Mouse (Mus musculus) layer of hippocampus, adult 18-20 months (tissue): ENCODE measurements around the gene Tagln. TPM values are rescaled to one million over a fixed set of nuclear protein-coding genes. Genes with fewer than 3 reads are reported as not detected.

Experiments
- DNase-seq, 2 experiments: peaks; one replicate each; pipeline ENCODE4 v3.0.0; 2022; ENCODE audit warnings: low spot score in 2 of 2
- long read RNA-seq: library from polyadenylated mRNA; stranded (forward); transcript quantifications from one replicate; pipeline ENCODE4 v2.0.0, GENCODE M21; 2021
- total RNA-seq, 2 experiments: library from RNA; stranded (reverse); gene quantifications; 2 replicates each; pipeline ENCODE4 v1.2.3; 2021

Tagln gene
- 1 to 10 TPM; 3.4 to 8.3 TPM for total RNA-seq
- long read RNA-seq, partial matches to known transcripts: 0 of 2 reads
- long read RNA-seq, other reads (novel, unspliced or antisense): 0 of 2 reads

DNA sequence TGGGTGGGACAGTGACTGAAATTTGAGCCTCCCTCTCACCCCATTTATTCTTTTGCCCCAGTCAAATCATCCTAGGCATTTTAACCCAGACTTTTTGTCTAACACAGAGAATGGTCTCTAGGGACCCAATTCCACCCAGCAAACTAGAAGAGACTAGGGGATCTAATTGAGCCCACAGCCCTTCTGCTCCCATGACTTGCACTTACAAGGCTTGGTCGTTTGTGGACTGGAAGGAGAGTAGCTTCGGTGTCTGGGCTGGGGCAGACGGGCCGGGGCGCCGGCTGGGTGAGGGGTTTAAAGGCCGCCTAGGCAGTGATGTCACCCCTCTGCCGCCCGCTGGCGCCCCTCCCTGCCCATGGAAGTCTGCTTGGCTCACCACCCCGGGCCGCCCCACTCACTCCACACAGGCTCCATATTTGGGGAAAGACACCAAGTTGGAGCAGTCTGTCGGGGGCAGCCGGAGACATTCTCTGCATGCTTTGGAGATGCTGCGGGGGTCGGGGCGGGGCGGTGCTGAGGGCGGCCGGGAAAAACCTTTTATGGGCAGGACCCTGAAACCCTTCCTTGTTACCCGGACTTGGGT lies at the start of gene Tagln:
TSS of gene Tagln (minus strand) at position 431 of the 583 bp plus-strand sequence.
- no peak for DNase-seq

DNA sequence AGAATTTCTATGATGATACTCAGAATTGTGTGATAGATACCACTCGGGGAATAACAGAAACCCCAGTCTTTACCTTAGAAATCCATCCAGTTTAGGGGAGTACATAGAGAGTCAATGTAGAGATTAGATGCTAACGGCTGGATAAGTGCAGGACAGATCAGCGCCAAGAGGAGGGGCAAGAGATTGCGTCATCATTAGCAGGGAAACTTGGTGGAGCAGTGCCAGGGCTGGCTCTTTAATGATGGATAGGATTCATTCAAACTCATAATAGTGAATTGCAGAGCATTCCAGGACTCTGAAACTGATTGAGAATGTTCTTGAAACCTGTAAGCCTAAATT lies 49.3 kb upstream of the Tagln start:
- DNase-seq: peak; percentile 28 to 79

DNA sequence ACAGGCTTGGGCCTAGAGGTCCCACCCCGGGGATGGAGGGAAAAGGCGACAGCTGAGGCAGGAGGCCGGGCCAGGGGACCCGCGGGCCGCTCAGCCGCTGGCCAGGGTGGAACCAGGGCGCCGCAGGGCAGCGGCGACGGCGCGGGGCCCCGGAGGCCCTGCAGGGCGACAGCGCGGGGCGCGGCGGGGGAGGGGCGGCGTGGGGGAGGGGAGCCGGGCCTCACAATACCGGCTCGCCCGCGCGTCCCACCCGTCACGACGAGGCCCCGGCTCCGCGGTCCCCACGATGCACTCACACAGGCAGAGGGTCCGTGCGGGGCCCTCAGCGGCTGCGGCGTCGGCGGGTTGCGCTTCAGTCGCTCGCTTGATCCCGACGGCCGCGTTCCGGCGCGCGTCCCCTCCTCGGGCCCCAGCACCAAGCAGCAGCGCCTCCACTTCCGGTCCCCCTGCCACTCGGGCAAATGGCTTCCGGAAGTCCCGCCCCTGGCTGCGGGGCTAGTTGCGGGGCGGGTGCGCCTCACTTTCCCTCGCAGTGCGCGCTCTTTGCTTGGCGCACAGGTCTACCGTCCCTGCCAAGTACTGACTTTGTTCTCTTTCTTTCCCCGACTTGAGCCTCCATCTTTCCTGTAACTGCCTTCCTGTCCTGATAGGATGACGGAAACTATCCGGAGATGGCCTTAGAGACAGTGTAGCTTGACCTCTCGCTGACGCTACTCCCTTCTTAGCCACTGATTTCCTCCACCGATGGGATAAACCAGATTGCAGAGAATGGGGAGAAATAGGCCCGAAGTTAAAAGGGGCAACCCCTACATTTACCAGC lies 48.8 kb upstream of the Tagln start:
- peak; percentile 90 for DNase-seq

DNA sequence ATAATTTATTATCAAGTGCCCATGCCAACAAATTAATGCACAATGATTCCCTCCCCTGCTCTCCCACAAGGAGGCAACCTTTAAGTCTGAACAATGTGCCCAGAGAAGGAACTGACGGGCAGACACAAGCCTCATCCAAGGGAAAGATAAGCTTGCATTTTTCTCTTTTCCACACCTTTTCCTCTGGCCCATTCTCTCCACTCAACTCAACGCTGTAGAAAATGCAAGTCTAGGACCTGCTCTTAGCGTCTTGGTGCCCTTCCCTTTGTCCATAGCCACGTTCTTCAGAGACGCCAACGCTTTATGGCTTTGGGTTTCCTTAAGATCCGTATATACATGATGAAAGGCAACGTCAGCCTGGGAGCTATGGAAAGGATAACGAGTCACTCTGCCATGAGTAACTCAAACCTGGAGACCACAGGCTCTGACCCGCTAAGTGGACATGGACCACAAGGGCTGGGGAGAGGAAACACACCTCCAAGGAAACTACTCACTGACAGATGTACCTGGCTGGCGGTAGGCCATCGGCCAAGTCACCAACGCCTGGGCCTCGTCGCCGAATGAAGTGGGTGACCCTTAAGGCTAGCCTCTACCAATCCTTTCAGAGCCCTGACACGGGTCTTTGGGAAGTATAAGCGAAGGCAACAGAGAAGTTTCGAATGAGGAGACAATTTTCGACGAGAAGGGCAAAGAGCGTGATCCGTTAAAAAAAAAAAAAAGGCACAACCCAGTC lies 48.0 kb upstream of the Tagln start:
- DNase-seq: no peak

DNA sequence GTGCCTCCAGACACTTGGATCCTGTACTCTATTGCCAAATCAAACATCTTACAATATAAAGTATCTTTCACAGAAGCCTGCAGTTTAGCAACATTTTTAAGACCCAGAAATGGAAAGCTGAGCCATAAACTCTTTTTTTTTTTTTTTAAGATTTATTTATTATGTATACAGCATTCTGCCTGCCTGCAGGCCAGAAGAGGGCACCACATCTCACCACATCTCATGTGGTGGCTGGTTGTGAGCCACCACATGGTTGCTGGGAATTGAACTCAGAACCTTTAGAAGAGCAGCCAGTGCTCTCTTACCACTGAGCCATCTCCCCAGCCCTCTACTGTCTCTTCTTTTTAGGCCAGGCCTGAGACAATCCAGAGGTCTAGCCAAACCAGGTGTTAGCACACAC lies 45.5 kb upstream of the Tagln start:
- DNase-seq: no peak

DNA sequence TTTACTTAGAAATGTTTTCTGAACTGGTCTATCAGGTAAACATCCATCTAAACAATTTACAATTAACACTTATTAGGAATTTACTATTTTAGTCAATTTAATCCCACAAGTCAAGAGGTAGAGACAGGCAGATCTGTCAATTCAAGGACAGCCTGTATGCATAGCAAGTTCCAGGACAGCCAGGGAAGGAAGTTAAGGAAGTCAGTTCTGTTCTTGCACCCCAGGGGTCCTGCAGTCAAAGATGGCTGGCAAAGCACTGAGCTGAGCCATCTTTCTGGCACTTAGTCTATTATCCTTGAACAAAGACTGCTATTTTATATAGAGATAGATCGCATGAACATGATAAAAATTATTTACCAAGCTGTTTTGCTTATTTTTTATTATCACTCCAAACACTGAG lies 44.8 kb upstream of the Tagln start:
- DNase-seq: no peak

DNA sequence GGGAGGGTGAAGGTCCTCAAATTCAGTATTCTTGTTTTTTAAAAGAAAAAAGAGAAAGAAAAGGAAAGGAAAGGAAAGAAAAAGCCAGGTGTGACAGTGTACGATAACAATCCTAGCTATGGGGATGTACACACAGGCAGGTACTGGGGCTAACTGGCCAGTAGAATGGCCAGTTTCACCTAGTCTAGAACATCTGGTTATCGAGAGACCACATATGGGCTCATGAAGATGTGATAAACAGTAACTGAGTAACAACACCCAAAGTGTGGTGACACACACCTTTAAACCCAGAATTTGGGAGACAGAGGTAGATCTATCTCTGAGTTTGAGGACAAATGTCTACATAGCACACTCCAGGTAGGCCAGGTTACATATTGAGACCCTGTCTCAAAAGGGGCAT lies 43.9 kb upstream of the Tagln start:
- DNase-seq: no peak

DNA sequence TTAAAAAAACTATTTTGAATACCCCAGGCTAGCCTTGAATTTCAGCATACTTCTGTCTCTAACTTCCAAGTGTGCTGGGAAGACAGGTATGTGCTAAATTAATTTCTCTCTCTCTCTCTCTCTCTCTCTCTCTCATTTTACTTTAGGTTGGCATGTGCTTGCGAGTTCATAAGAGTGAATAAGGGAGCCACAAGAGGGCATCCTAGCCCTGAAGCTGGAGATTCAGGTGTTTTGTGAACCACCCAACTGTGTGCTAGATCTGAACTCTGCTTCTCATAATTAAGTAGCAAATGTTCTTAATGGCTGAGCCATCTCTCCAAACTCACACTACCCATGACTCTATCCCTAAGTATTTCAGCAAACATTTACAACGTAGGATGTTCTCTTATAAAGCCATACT lies 41.0 kb upstream of the Tagln start:
- no peak for DNase-seq

DNA sequence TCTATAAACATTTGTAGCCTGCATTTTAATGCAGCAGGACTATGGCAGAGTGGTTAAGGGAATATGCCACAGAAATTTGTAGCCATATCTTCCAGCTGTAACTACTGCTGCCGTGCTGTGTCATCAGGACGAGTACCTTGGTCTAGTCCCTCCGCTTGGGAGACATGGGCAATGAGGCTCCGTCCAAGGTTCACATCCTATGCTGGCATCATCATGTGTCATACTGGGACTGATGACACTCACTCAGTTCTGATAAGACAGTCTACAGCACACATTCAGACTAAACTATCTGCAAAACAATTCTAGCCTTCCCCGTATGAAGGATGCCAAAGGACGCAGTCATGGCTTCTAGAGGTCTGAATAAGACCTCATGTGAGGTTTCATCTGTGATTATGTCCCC lies 27.7 kb upstream of the Tagln start:
- no peak for DNase-seq

DNA sequence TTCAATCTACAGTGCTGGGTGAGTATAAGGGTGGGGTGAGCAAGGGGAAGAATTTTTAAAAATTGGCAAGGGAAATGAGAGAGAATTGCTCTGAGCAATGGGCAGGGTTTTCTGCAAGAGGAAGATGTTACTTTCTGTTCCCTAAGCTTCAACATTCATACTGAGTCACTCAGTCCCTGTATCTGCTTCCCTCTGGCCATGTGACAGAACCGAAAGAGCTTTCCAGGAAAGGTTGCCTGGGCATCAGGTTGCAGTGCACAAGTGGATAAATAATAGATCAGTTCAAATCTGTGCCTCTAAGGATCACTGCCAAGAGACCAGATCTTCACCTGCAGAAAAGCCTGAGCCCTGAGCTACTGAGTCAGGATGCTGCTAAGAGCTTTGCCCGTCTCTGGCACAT lies 26.0 kb upstream of the Tagln start:
- DNase-seq: peak in 1 of 2 experiments; percentile 30

DNA sequence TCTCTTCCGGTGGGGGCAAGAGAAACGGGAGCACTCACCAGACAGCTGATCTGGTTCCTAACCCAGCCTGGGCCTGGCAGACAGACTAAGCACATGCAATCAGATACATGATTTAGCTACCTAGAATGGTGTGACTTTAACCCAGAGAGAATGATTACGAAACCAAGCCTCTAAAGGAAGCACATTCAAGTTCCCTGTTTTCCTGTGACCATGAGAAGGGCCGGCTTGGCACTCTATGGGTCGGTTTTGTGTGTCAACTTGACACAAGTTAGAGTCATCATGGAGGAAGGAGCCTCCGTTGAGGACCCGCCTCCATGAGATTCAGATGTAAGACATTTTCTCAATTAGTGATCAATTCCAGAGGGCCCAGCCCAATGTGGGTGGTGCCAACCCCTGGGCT lies 23.8 kb upstream of the Tagln start:
- DNase-seq: no peak

DNA sequence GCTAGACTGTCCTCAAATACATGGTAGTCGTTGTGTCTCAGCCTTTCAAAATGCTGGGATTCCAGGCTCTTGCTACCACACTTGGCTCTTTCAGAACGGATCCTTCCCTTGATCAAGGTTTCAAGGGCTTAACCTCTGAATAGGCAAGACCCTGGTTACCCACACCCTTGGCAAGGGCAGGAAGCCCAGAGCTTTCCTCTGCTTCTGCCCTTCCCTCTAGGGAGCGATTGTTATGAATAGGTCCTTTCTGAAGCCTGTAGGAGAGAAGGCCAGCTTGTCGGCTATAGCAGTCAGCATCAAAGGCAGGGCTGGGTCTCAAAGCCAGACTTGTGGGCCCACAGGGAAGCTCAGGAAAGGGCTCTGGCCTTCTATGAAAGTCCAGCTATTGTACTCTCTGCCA lies 23.0 kb upstream of the Tagln start:
- DNase-seq: no peak

DNA sequence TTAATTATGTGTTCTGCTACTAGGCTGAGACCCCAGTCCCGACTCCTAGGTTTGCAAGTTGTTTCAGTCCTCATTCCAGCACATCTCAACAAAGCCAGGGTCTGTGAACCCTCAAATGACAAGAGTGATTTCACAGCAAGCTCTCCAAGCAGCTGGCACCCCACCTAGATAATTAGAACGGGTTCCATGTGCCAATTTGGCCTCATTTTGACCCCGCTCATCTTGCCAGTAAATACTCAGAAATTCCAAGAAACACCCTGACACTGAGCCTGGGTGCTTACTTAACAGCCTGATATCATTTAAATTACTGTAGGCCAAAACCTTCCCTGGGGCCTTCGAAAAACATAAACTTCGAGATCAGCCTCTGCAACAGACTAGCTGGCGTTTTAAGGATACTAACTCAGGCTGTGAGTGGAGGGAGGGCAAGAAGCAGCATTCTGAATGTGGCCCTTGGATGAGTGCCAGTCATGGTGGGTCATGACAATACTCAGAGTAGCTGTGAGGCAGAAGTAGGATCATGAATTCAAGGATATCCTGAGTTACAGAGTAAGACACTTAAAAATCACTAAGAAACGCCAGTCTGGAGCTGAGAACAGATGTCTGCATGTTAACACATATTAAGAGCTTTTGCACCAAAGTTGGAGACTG lies 22.3 kb upstream of the Tagln start:
- no peak for DNase-seq

DNA sequence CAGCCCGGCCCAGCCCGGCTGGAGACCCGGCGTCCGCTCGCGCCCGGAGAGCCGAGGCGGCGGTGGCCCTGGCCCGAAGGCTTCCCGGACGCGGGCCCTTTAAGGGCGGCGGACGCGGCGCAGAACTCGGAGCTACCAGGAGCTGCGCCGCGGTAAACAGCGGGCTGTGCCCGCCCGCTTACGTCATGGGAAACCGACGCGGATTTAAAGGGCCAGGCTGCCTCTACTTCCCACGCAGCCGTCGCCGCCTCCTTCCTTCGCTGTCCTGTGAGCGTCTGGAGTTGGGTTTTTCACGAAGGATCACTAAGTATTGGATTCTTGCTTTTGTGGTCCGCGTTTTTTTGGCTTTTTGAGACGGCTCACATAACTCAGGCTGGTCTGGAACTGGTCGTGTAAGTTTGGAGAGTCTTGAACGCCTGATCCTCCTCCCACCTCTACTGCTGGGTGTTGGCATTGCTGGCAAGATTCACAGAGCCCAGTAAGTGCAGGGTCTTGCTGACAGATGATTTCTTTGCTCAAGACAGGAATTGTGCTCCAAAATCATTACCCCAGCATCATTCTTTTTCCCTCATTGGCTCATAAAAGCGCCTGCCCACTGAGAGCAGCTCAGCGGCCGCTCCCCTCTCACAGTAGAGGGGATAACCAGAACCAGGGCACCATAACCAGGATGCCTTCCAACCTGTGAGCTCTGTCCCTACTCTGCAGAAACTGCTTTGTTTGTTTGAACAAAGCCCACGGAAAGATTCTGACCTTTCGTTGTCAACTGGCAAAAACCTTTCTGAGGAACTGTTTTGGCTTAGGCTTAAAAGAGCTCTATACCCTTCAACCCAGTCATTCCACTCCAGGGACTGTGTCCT lies 19.5 kb upstream of the Tagln start, which contains the start of gene Sidt2:
TSS of gene Sidt2 (minus strand) at position 152 of the 857 bp plus-strand sequence.
- peak; percentile 90 to 94 for DNase-seq

DNA sequence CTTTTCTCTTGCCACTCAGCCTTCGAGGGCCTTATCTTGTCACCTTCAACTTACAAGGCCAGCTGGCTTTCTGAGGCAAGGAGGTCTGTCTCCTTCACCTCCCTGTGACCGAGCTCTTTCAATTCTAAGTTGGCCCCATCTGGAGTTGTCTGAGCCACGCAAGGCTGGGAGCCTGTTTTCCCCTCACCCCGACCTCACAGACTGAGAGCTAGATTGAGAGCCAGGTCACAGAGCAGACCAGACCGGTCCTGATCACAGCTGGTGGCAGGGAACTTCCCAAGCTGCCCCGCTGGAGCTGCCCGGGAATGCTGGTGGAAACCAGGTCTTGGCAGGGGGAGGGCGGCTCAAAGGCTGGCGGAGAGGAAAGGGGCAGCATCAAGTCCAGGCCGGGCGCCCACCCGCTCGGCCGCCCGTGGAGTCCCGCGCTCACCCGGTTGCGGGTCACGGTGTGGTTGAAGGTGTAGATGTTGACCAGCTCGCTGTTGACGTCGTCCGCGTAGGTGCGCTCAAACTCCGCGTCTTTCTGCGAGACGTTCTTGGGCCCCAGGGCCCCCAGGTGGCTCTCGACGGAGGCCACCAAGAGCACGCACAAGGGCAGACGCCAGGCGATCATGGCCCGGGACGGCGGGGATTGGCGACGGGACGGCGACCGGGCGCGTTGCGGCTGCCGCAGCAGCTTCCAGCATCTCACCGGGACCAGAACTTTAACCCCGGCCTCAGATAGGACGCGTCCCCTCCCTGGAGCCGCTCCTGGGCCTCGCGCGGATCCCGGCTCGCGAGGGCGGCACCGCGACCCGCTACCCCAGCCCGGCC lies 18.6 kb upstream of the Tagln start:
- no peak for DNase-seq

DNA sequence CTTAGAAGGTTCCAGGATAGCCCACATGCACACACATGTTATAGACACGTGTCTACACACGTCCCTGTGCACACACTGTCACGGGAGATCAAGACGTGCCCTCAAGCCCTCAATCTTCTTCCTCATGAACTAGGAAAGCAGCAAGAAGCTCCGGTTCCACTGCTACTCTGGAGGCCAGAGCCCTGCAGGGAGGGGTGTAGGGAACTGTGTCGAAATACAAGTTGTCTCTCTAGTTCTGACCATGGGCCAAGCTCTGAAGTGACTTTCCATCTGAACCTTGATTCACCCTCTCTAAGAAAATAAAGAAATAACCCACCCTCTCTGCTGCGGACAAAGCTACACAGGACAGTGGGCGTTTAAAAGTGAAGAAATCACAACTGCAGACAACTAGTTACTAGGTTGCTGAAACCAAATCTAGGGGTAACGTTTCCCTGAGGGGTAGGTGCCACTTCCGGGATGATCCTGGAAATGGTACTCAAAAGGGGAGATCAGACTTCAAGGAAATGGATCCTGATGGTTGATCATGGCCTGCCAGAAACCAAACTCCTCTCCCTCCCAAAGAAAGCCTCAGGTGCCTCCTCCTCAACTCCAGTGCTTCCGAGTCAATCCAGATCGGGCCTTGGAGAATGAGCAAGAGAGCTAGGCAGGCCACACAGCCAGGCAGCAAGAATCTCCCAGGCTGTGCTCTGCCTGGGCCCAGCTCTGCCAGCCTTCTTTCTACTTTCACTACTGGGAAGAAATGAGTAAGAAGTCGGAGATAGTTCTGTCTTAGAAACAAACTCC lies 17.8 kb upstream of the Tagln start:
- no peak for DNase-seq

DNA sequence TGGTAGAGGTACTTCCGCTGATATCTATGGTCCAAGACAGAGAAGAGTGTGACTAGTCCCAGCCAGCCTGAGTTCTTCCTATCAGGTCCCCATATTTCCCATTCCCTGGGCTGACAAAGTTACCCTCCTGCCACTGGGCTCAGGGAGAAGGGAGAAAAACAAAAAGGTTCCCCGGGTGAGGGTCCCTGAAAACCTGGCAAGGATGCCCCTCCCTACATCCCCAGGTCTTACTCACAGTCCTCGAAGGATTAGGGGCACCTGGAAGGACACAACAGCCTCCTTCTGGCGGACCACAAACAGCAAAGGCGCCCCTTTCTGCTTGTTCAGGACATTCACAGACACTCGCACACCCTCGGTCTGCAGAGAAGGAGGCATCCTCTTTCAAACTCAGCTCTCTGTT lies 17.0 kb upstream of the Tagln start:
- DNase-seq: no peak

DNA sequence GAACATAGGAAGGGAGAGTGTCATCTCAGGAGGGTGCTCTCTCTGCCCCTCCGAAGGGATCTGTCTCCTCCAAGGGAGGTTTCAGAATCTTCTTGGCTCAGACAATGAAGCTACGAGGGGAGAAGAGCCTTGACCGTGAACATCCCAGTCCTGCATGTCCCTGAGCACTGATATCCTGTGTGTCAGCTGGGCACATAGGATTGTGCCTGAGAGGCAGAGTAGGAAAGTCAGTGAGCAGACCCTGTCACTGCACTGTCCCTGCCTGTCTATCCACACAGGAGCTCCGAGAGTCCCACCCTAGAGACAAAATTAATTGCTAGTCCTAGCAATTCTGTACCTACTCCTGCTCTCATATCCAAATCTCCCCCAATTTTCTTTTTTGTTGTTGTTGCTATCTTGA lies 16.2 kb upstream of the Tagln start:
- no peak for DNase-seq

DNA sequence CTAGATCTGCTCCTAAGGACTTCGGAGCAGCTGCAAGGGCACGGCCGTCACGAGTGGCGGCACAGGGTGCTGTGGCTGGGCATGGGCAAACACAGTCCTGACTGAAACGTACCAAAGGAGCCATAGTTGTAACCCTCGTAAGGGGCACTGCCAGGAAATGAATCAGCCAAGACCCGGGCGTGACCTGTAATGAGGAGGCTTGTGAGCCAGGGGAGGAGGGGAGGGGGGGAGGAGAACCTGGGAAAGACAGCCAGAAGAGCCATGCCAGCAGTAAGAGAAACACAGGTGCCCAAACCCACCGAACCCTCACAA lies 11.0 kb upstream of the Tagln start:
- no peak for DNase-seq
